Mouse (Mus musculus): ENCODE results near the gene Rcor1.

DNA sequence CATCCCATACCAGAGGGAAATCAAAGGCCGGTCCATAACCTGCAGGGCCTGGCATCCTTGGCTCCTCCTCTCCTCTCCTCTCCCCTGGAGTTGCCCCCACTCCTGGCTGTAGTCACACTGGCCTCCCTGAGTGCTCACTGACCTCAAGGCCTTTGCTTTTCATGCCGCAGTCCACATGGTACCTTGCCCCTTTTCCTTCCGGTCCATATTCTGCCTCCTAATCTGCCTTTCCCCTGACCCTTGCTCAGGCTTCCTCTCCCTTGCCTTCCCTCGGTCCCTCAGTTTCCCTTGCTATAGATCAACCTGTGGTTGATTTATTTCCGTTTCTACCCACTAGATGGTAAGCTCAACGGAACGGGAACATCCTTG, 122.8 kb downstream of the Rcor1 start:
- TF ChIP-seq EP300 (IDR thresholded peaks at IDR 0.05; ENCODE audit: insufficient read depth, low read depth, low read length): no peak
- no peak for TF ChIP-seq CTCF (IDR thresholded peaks at IDR 0.05; ENCODE audit: low read depth, low read length)
